Mouse (Mus musculus): Measurements from ENCODE around the gene Eps15. TPM values are rescaled to one million over a fixed set of nuclear protein-coding genes. Genes with fewer than 3 reads are reported as not detected.

Gene Eps15
- 126 TPM for polyA plus RNA-seq (2015; fragmentation: Illumina TruSeq; extraction: RNeasy Lipid Tissue Mini Kit (QIAGEN cat#74804); ENCODE audit: insufficient read depth, low replicate concordance)

DNA sequence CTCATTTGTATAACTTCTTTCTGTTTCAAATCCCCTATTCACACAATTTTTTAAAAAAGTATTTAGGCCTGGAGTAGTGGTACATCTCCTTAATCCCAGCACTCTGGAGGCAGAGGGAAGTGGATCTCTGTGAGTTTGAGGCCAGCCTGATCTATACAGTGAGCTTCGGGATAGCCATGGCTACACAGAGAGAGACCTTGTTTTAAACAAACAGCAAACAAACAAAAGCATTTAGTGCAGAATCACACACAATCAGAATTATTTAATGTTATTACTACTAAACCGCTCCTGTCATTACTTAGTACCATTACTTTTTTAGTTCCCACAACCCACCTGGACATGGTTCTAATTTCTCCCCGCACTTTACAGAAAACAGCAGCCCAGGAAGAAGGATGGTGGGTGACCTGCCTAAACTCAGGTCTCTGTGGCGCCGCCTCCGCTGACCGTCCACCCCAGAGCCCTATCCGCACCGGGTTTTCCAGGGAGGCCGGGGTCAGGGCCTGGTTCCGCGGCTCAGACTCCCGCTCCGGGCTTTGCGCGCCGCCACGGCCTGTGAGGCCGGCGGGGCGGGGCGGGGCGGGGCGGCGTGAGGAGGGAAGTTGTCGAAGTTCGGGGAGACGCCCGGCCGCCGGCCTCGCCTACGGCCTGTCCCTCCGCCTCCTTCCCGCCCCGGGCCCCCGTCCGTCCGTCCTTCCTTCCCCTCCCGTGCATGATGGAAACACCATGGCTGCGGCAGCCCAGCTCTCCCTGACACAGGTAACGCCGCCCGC lies at the start of gene Eps15:
Eps15 (plus strand) TSS at position 580 of the 770 bp plus-strand sequence.

DNA sequence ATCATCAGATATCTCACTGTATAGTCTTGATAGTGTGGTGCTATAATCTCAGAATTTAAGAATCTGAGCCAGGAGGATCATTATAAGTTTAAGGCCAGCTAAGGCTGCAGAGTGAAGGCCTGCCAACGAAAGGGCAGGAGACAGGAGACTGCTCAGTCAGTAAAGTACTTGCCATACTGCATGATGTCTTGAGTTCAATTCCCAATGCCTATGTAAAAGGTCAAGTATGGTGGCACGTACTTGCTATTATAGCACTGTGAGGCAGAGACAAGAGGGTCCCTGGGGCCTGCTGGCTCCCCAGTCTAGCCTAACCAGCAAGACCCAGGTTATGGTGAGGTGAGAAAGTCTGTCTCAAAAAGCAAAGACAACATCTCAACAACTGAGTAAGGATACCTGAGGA lies 45.9 kb upstream of the Eps15 start, which contains the start of gene Calr4:
Calr4 (plus strand) TSS at position 301 of the 400 bp plus-strand sequence.

DNA sequence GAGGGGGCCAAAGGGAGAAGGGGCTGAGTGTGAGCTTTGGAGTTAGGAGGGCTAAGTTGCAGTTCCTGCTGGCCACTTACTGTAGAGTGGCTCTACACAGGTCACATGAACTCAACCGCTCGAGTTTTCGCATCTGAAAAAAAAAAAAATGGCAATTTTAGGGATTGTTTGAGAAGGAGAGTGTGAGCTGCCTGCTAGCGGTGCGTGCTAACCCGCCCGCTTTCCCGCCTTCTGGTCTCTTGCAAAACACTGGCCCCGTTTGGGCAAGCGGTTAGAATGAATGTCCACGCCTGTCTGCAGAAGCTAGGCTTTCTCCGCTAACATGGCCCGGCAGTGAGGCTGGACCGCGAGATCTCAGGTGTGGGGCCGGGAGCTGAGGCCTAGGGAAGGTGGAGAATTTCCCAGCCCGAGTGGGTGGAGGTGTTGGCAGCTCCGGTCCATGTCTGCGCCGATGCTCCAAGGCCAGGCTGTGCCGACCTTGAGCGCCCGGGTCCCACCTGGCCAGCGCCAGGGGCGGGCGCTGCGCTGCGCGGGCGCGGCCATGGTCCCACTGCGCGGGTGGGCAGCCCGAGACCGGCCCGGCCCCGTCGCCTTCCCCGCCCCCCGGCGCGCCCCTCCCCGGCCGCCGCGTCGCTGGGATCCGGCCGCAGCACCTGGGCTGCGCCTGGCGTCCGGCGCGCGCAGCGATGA lies 126.6 kb downstream of the Eps15 start, which contains the start of gene Ttc39a:
Ttc39a (plus strand) TSS at position 138 of the 690 bp plus-strand sequence.

Other genes starting within 250 kb of the Eps15 start
- gene Osbpl9, start 78.0 kb upstream of the Eps15 start, polyA plus RNA-seq (2015; fragmentation: Illumina TruSeq; extraction: RNeasy Lipid Tissue Mini Kit (QIAGEN cat#74804); ENCODE audit: insufficient read depth, low replicate concordance): 155 TPM
- gene Calr4, start 45.8 kb upstream of the Eps15 start, polyA plus RNA-seq (2015; fragmentation: Illumina TruSeq; extraction: RNeasy Lipid Tissue Mini Kit (QIAGEN cat#74804); ENCODE audit: insufficient read depth, low replicate concordance): not detected
- 7.5 TPM for gene Ttc39a, start 126.4 kb downstream of the Eps15 start, polyA plus RNA-seq (2015; fragmentation: Illumina TruSeq; extraction: RNeasy Lipid Tissue Mini Kit (QIAGEN cat#74804); ENCODE audit: insufficient read depth, low replicate concordance)
- 76.6 TPM for gene Rnf11, start 204.5 kb downstream of the Eps15 start, polyA plus RNA-seq (2015; fragmentation: Illumina TruSeq; extraction: RNeasy Lipid Tissue Mini Kit (QIAGEN cat#74804); ENCODE audit: insufficient read depth, low replicate concordance)

Data from spleen, adult 10 weeks (tissue).